Mouse (Mus musculus): ENCODE measurements around the gene Sh3gl1.

DNA sequence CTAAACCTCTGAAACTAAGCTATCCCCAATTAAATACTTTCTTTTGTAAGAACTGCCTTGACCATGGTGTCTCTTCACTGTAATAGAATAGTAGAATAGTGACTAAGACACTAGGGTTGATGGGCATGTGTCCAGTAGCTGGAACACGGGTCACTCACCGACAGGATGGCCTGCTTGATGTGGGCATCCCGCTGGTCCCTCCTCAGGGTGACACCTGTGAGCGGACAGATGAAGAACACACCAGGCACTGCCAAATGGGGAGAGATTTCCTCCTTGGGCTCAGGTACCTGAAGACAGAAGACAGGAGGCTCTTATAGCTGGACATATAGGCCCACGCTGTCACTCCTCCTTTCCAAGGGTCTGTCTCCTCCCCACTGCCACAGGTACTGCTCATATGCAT, 35.8 kb upstream of the Sh3gl1 start:
- TF ChIP-seq POLR2A (IDR thresholded peaks at IDR 0.05; ENCODE audit: extremely low read depth, insufficient read depth, low read length) (no peak), CTCF (IDR thresholded peaks at IDR 0.05; ENCODE audit: low read depth, low read length) (no peak)
